Comparison of ENCODE assay signal across 17 mouse cellular contexts in genomic region chr4:104211531-104212455, GRCm38 (mm10).
DNase-seq lines count a peak whose midpoint lies in the region; ATAC-seq and TF ChIP-seq lines count a peak whose summit lies in the region.
"Had no signal": no experiment of that assay in that cellular context is flagged by ENCODE, and none has a peak within 500 bp of the region (broad histone marks: within the 10 kb centered on the region; RNA-seq: fewer than 3 reads in every experiment).

No protein-coding gene starts in this region.

- no peak overlapping the region for H3K4me2 ChIP-seq in forebrain, embryonic 12.5 days
- H3K4me2 ChIP-seq in forebrain, embryonic 11.5 days (ENCODE audit: low read depth, low read length, severe bottlenecking), result no peak overlapping the region
- H3K4me2 ChIP-seq in intestine, embryonic 15.5 days (replicated peaks), result no peak overlapping the region
- H3K4me2 ChIP-seq in intestine, postnatal 0 days (replicated peaks; ENCODE audit: low read depth), result no peak overlapping the region
- no peak overlapping the region for H3K4me2 ChIP-seq in forebrain, postnatal 0 days (ENCODE audit: low read depth)
- no peak overlapping the region for H3K4me2 ChIP-seq in midbrain, embryonic 15.5 days
- H3K4me2 ChIP-seq: embryonic facial prominence, embryonic 12.5 days; heart, embryonic 11.5 days; kidney, embryonic 15.5 days had no signal

- H3K9ac ChIP-seq in forebrain, embryonic 12.5 days, result no peak overlapping the region
- H3K9ac ChIP-seq in forebrain, embryonic 11.5 days (ENCODE audit: low read length), result no peak overlapping the region
- H3K9ac ChIP-seq in intestine, embryonic 15.5 days, result no peak overlapping the region
- H3K9ac ChIP-seq in intestine, postnatal 0 days (ENCODE audit: low read depth, low read length), result no peak overlapping the region
- no peak overlapping the region for H3K9ac ChIP-seq in forebrain, postnatal 0 days
- no peak overlapping the region for H3K9ac ChIP-seq in midbrain, embryonic 15.5 days
- H3K9ac ChIP-seq: embryonic facial prominence, embryonic 12.5 days; kidney, embryonic 15.5 days had no signal

- H3K36me3 ChIP-seq in forebrain, embryonic 12.5 days (replicated peaks), result no peaks in the 10 kb centered on the region
- no peaks in the 10 kb centered on the region for H3K36me3 ChIP-seq in forebrain, embryonic 11.5 days (ENCODE audit: control insufficient read depth, insufficient read depth, low read length)
- no peaks in the 10 kb centered on the region for H3K36me3 ChIP-seq in intestine, embryonic 15.5 days
- H3K36me3 ChIP-seq in intestine, postnatal 0 days (ENCODE audit: control insufficient read depth, insufficient read depth), result no peaks in the 10 kb centered on the region
- no peaks in the 10 kb centered on the region for H3K36me3 ChIP-seq in forebrain, postnatal 0 days (ENCODE audit: insufficient read depth)
- no peaks in the 10 kb centered on the region for H3K36me3 ChIP-seq in midbrain, embryonic 15.5 days (replicated peaks)
- H3K36me3 ChIP-seq: embryonic facial prominence, embryonic 12.5 days; kidney, embryonic 15.5 days had no signal

- peak overlapping the region; percentile 33; the same call in 1 of the 2 replicates for H3K27ac ChIP-seq in forebrain, embryonic 12.5 days
- no peak overlapping the region for H3K27ac ChIP-seq in forebrain, embryonic 11.5 days (ENCODE audit: low read depth, low read length)
- no peak overlapping the region for H3K27ac ChIP-seq in intestine, embryonic 15.5 days
- H3K27ac ChIP-seq in intestine, postnatal 0 days (ENCODE audit: low read depth, low read length), result no peak overlapping the region
- no peak overlapping the region for H3K27ac ChIP-seq in forebrain, postnatal 0 days (ENCODE audit: low read depth, low read length)
- H3K27ac ChIP-seq in midbrain, embryonic 15.5 days, result peak overlapping the region; percentile 44; the same call in 1 of the 2 replicates
- H3K27ac ChIP-seq: embryonic facial prominence, embryonic 12.5 days; kidney, embryonic 15.5 days; left cerebral cortex, adult 2 months had no signal

- no peaks in the 10 kb centered on the region for H3K9me3 ChIP-seq in forebrain, embryonic 12.5 days
- H3K9me3 ChIP-seq in forebrain, embryonic 11.5 days (ENCODE audit: control insufficient read depth, low read length), result no peaks in the 10 kb centered on the region
- H3K9me3 ChIP-seq in intestine, embryonic 15.5 days, result no peaks in the 10 kb centered on the region; the same call in 1 of the 2 replicates
- no peaks in the 10 kb centered on the region for H3K9me3 ChIP-seq in intestine, postnatal 0 days (ENCODE audit: control insufficient read depth)
- no peaks in the 10 kb centered on the region for H3K9me3 ChIP-seq in forebrain, postnatal 0 days (ENCODE audit: low read length)
- H3K9me3 ChIP-seq in midbrain, embryonic 15.5 days, result no peaks in the 10 kb centered on the region
- H3K9me3 ChIP-seq: embryonic facial prominence, embryonic 12.5 days; kidney, embryonic 15.5 days had no signal

- peaks cover 23% of the 10 kb centered on the region for H3K4me1 ChIP-seq in forebrain, embryonic 12.5 days
- H3K4me1 ChIP-seq in forebrain, embryonic 11.5 days (replicated peaks; ENCODE audit: control insufficient read depth, insufficient read depth, low read length), result 0 out of 2 replicates have a peak, but pooled peaks cover 3% of the 10 kb centered on the region
- H3K4me1 ChIP-seq in intestine, embryonic 15.5 days (replicated peaks), result no peaks in the 10 kb centered on the region
- H3K4me1 ChIP-seq in intestine, postnatal 0 days (replicated peaks; ENCODE audit: control insufficient read depth, insufficient read depth, low read length), result no peaks in the 10 kb centered on the region
- H3K4me1 ChIP-seq in forebrain, postnatal 0 days (ENCODE audit: insufficient read depth), result no peaks in the 10 kb centered on the region
- H3K4me1 ChIP-seq in midbrain, embryonic 15.5 days, result peaks cover 22% of the 10 kb centered on the region
- H3K4me1 ChIP-seq: embryonic facial prominence, embryonic 12.5 days; kidney, embryonic 15.5 days had no signal

- no peak overlapping the region for H3K4me3 ChIP-seq in forebrain, embryonic 12.5 days (replicated peaks)
- H3K4me3 ChIP-seq in forebrain, embryonic 11.5 days (ENCODE audit: low read depth, low read length), result no peak overlapping the region
- H3K4me3 ChIP-seq in intestine, embryonic 15.5 days (replicated peaks), result no peak overlapping the region
- H3K4me3 ChIP-seq in intestine, postnatal 0 days (ENCODE audit: low read depth, low read length), result no peak overlapping the region
- H3K4me3 ChIP-seq in forebrain, postnatal 0 days (ENCODE audit: low read depth, low read length), result no peak overlapping the region
- no peak overlapping the region for H3K4me3 ChIP-seq in midbrain, embryonic 15.5 days
- H3K4me3 ChIP-seq: embryonic facial prominence, embryonic 12.5 days; kidney, embryonic 15.5 days; left cerebral cortex, adult 2 months had no signal

- 0 out of 2 replicates have a peak, but pooled peaks cover 4% of the 10 kb centered on the region for H3K27me3 ChIP-seq in forebrain, embryonic 12.5 days
- no peaks in the 10 kb centered on the region for H3K27me3 ChIP-seq in forebrain, embryonic 11.5 days (ENCODE audit: control insufficient read depth, insufficient read depth, low read length)
- H3K27me3 ChIP-seq in intestine, embryonic 15.5 days (replicated peaks), result no peaks in the 10 kb centered on the region
- H3K27me3 ChIP-seq in intestine, postnatal 0 days (replicated peaks; ENCODE audit: control insufficient read depth, insufficient read depth, low read length), result no peaks in the 10 kb centered on the region
- no peaks in the 10 kb centered on the region for H3K27me3 ChIP-seq in forebrain, postnatal 0 days (ENCODE audit: insufficient read depth, low read length)
- H3K27me3 ChIP-seq in midbrain, embryonic 15.5 days (replicated peaks), result no peaks in the 10 kb centered on the region
- H3K27me3 ChIP-seq: embryonic facial prominence, embryonic 12.5 days; kidney, embryonic 15.5 days had no signal

- WGBS in forebrain, embryonic 12.5 days, result 53% methylated on average over 9 of the region's 9 CpGs
- 71% methylated on average over 9 of the region's 9 CpGs for WGBS in forebrain, embryonic 11.5 days
- 44% methylated on average over 9 of the region's 9 CpGs for WGBS in intestine, embryonic 15.5 days
- WGBS in intestine, postnatal 0 days, result 41% methylated on average over 9 of the region's 9 CpGs
- 34% methylated on average over 9 of the region's 9 CpGs for WGBS in forebrain, postnatal 0 days
- 50% methylated on average over 9 of the region's 9 CpGs for WGBS in midbrain, embryonic 15.5 days

- TF ChIP-seq CTCF in intestine, postnatal 0 days (IDR thresholded peaks at IDR 0.05; ENCODE audit: low read depth), result no peak
- TF ChIP-seq CTCF in forebrain, postnatal 0 days (IDR thresholded peaks at IDR 0.05; ENCODE audit: low read depth), result no peak

- ATAC-seq in forebrain, embryonic 12.5 days (ENCODE audit: low FRiP score), result peak; percentile 58; the same call in 1 of the 2 replicates
- ATAC-seq in forebrain, embryonic 11.5 days (replicated peaks; ENCODE audit: low FRiP score), result no peak
- peak; percentile 71 for ATAC-seq in intestine, embryonic 15.5 days
- ATAC-seq in intestine, postnatal 0 days, result no peak
- peak; percentile 71 for ATAC-seq in forebrain, postnatal 0 days
- ATAC-seq in midbrain, embryonic 15.5 days (replicated peaks), result peak; percentile 66
- ATAC-seq: activated CD4-positive, CD25-positive, alpha-beta regulatory T cell, adult 4 months had no signal

- DNase-seq in forebrain, embryonic 11.5 days (ENCODE audit: low spot score), result no peak
- no peak for DNase-seq in forebrain, postnatal 0 days
- DNase-seq in layer of hippocampus, adult 18-20 months (ENCODE audit: low spot score in 2 of 2), result no peak
- no peak for DNase-seq in T-cell, adult 2 months (ENCODE audit: low spot score)
- DNase-seq: cerebellum, postnatal 10 days; lung, adult 2 months; spleen, adult 18-20 months; thymus, adult 18-20 months had no signal

Comparison
In these comparisons a context has a peak if more than half of its experiments do, and no peak if none do; other contexts are left out.
1. ATAC-seq: peak in forebrain, embryonic 12.5 days (single experiment), intestine, embryonic 15.5 days (single experiment), forebrain, postnatal 0 days (single experiment) and midbrain, embryonic 15.5 days (single experiment); none in forebrain, embryonic 11.5 days (single experiment) and intestine, postnatal 0 days (single experiment).
2. H3K27ac ChIP-seq: peak in forebrain, embryonic 12.5 days (single experiment) and midbrain, embryonic 15.5 days (single experiment); none in forebrain, embryonic 11.5 days (single experiment), intestine, embryonic 15.5 days (single experiment), intestine, postnatal 0 days (single experiment) and forebrain, postnatal 0 days (single experiment).